Mouse (Mus musculus) stomach, embryonic 15.5 days (tissue): ENCODE measurements at regions not wholly inside any gene's neighbourhood (a gene's known extent, or its start where the extent isn't known, plus 50 kb on each side); places are given as distances from the start of the nearest gene placed in this dataset.

Experiments
- ATAC-seq: fragments of 200-750 bp; cut with Nextera tagmentation; 2 replicates; pipeline ENCODE4 v1.8.0; 2017; ENCODE audit warnings: low read depth, moderate number of reproducible peaks, moderate TSS enrichment; ENCODE audit not compliant: insufficient read depth, low FRiP score
- H3K27ac ChIP-seq: fragments of 300-500 bp; sonication (generic); 2 replicates; pipeline ENCODE4 v1.5.1; 2015; ENCODE audit warnings: mild to moderate bottlenecking, inconsistent platforms
- H3K27me3 ChIP-seq: fragments of 300-500 bp; sonication (generic); replicated peaks from 2 replicates; pipeline ENCODE4 v1.6.1; 2015; ENCODE audit warnings: inconsistent platforms
- H3K36me3 ChIP-seq: fragments of 300-500 bp; sonication (generic); 2 replicates; pipeline ENCODE4 v1.6.1; 2015; ENCODE audit warnings: inconsistent platforms
- H3K4me1 ChIP-seq: fragments of 300-500 bp; sonication (generic); 2 replicates; pipeline ENCODE4 v1.6.1; 2015; ENCODE audit warnings: inconsistent platforms
- H3K4me2 ChIP-seq: fragments of 300-500 bp; sonication (generic); 2 replicates; pipeline ENCODE4 v1.6.1; 2015; ENCODE audit warnings: mild to moderate bottlenecking, inconsistent platforms
- H3K4me3 ChIP-seq: fragments of 300-500 bp; sonication (generic); replicated peaks from 2 replicates; pipeline ENCODE4 v1.5.1; 2015; ENCODE audit warnings: inconsistent platforms
- H3K9ac ChIP-seq: fragments of 300-500 bp; sonication (generic); 2 replicates; pipeline ENCODE4 v1.6.1; 2015; ENCODE audit warnings: inconsistent platforms
- H3K9me3 ChIP-seq: fragments of 300-500 bp; sonication (generic); 2 replicates; pipeline ENCODE4 v1.6.1; 2016; ENCODE audit warnings: inconsistent platforms
- WGBS: fragments of 180-500 bp; shearing (Covaris S2); methylation state at CpG from one replicate; pipeline ENCODE4 v1.1.7; 2015; 5-methylcytosine and 5-hydroxymethylcytosine counted together

GRCm38 (mm10) chr11:34888374-34889136 is 55.1 kb upstream of the Spdl1 start:
- WGBS = 79% methylated on average over 7 of the region's 7 CpGs
- Histone ChIP-seq H3K27me3 (no peaks in the 10 kb centered on the region), H3K9ac (no peak overlapping the region), H3K27ac (no peak overlapping the region), H3K4me3 (no peak overlapping the region), H3K4me1 (no peaks in the 10 kb centered on the region), H3K4me2 (no peak overlapping the region), H3K36me3 (no peaks in the 10 kb centered on the region), H3K9me3 (no peaks in the 10 kb centered on the region)
- no peak for ATAC-seq

- H3K4me1 ChIP-seq = no peaks in the 10 kb centered on the region
- H3K9me3 ChIP-seq = no peaks in the 10 kb centered on the region
- no peaks in the 10 kb centered on the region for H3K36me3 ChIP-seq
- H3K4me3 ChIP-seq = no peak overlapping the region
- WGBS = 79% methylated on average over 3 of the region's 3 CpGs
- no peak overlapping the region for H3K4me2 ChIP-seq
- H3K9ac ChIP-seq = no peak overlapping the region
- no peaks in the 10 kb centered on the region for H3K27me3 ChIP-seq
- no peak overlapping the region for H3K27ac ChIP-seq
- ATAC-seq = no peak
These were observed 54.1 kb upstream of the Spdl1 start for GRCm38 (mm10) chr11:34887587-34887986.
